Mouse (Mus musculus): ENCODE data around the gene Cdhr3.

DNA sequence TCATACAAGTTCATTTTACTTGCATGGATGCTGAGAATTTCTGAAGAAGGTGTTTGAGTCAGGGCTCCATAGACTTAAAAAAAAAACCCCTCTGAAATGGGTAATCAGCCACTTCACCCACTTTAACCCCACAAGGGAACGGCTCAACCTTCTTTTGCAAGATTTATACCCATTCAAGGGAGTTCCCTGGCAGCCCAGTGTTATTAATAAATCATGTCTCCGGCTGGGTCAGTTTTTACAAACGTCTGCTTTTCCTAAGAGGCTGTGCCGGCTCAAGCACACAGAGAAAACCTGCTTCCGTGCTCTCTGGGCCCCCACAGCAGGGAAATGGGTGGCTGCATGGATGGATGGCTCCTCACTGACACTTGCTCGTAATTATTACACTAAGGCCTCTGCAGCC is 59.5 kb downstream of the Cdhr3 start:
- TF ChIP-seq CTCF (IDR thresholded peaks at IDR 0.05; ENCODE audit: low read depth) = no peak
- no peak for TF ChIP-seq EP300 (IDR thresholded peaks at IDR 0.05; ENCODE audit: low read depth)
